Mouse (Mus musculus) hindbrain, embryonic 16.5 days (tissue): ENCODE results near the gene Usp42. TPM values are rescaled to one million over a fixed set of nuclear protein-coding genes. Genes with fewer than 3 reads are reported as not detected.

Experiments used
- ATAC-seq: fragments of 200-750 bp; cut with Nextera tagmentation; 2 replicates; pipeline ENCODE4 v1.8.0; 2017; ENCODE audit warnings: moderate TSS enrichment, moderate library complexity
- H3K27ac ChIP-seq: fragments of 300-500 bp; sonication (generic); 2 replicates; pipeline ENCODE4 v1.5.1; 2014; ENCODE audit warnings: low read depth, mild to moderate bottlenecking, control low read depth, low read length, moderate library complexity
- H3K27me3 ChIP-seq: fragments of 300-500 bp; sonication (generic); replicated peaks from 2 replicates; pipeline ENCODE4 v1.6.1; 2014; ENCODE audit warnings: low read length; ENCODE audit not compliant: control insufficient read depth, insufficient read depth
- H3K36me3 ChIP-seq: fragments of 300-500 bp; sonication (generic); 2 replicates; pipeline ENCODE4 v1.6.1; 2014; ENCODE audit warnings: mild to moderate bottlenecking, low read length, moderate library complexity, mixed read lengths; ENCODE audit not compliant: control insufficient read depth, insufficient read depth
- H3K4me1 ChIP-seq: fragments of 300-500 bp; sonication (generic); 2 replicates; pipeline ENCODE4 v1.6.1; 2014; ENCODE audit warnings: low read depth, low read length; ENCODE audit not compliant: control insufficient read depth, insufficient read depth
- H3K4me2 ChIP-seq: fragments of 300-500 bp; sonication (generic); 2 replicates; pipeline ENCODE4 v1.6.1; 2014; ENCODE audit warnings: mild to moderate bottlenecking, low read length, control low read depth, moderate library complexity
- H3K4me3 ChIP-seq: fragments of 300-500 bp; sonication (generic); 2 replicates; pipeline ENCODE4 v1.5.1; 2014; ENCODE audit warnings: mild to moderate bottlenecking, low read length, control low read depth, moderate library complexity
- H3K9ac ChIP-seq: fragments of 300-500 bp; sonication (generic); 2 replicates; pipeline ENCODE4 v1.6.1; 2014; ENCODE audit warnings: low read depth, mild to moderate bottlenecking, control low read depth, low read length, moderate library complexity
- H3K9me3 ChIP-seq: fragments of 300-500 bp; sonication (generic); 2 replicates; pipeline ENCODE4 v1.6.1; 2014; ENCODE audit warnings: mild to moderate bottlenecking, low read length, moderate library complexity; ENCODE audit not compliant: control insufficient read depth
- WGBS: fragments of 180-500 bp; shearing (Covaris S2); extraction: QIAGEN DNeasy Blood & Tissue Kit; methylation state at CpG from one replicate; pipeline ENCODE4 v1.1.7; 2014; 5-methylcytosine and 5-hydroxymethylcytosine counted together
- polyA plus RNA-seq: library from polyadenylated mRNA; unstranded; fragments of >200 nt; fragmentation: Nextera tagmentation; extraction: Ambion mirVana; gene quantifications from 2 replicates; pipeline ENCODE4 v1.2.1, GENCODE M21; 2015

The Usp42 gene
- polyA plus RNA-seq, 1 experiment from 2014 or later, result 21.8 TPM

DNA sequence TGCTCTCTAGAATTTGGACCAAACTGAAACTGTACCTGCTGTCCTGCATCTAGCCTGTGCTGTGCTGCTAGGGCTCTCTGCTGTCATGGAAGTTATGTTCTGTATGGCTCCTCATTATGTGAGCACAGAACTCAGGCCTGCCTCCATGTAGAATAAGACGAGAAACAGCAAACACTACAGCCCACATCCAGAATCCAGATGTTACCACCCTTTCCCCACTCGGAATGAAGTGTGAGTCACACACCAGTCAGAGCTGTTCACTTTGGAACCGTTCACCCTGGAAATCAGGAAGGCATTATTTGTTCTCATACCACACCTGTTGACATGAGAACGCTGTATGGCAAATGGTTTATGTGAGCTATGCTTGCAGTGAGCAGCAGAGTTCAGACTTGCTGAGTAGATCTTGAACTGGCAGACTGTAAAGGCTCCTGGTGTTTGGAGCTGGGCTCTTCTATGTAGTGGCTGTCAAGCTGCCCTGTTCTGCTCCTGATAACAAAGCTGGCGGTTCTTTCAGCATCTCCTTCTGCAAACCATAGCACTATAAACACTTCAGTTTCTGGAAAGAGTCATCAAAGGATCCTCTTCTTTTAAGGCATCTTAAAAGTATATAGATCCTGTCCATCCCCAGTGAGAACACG, 53.3 kb downstream of the Usp42 start:
- no peaks in the 10 kb centered on the region for H3K27me3 ChIP-seq
- H3K36me3 ChIP-seq, result no peaks in the 10 kb centered on the region
- H3K9me3 ChIP-seq, result no peaks in the 10 kb centered on the region
- H3K9ac ChIP-seq, result no peak overlapping the region
- 82% methylated on average over 6 of the region's 6 CpGs for WGBS
- no peaks in the 10 kb centered on the region for H3K4me1 ChIP-seq
- H3K4me3 ChIP-seq, result no peak overlapping the region
- no peak overlapping the region for H3K27ac ChIP-seq
- no peak overlapping the region for H3K4me2 ChIP-seq
- ATAC-seq, result no peak

- no peak overlapping the region for H3K4me2 ChIP-seq
- no peak for ATAC-seq
Measured at GRCm38 (mm10) chr5:143677363-143677762, 54.7 kb downstream of the Usp42 start.

DNA sequence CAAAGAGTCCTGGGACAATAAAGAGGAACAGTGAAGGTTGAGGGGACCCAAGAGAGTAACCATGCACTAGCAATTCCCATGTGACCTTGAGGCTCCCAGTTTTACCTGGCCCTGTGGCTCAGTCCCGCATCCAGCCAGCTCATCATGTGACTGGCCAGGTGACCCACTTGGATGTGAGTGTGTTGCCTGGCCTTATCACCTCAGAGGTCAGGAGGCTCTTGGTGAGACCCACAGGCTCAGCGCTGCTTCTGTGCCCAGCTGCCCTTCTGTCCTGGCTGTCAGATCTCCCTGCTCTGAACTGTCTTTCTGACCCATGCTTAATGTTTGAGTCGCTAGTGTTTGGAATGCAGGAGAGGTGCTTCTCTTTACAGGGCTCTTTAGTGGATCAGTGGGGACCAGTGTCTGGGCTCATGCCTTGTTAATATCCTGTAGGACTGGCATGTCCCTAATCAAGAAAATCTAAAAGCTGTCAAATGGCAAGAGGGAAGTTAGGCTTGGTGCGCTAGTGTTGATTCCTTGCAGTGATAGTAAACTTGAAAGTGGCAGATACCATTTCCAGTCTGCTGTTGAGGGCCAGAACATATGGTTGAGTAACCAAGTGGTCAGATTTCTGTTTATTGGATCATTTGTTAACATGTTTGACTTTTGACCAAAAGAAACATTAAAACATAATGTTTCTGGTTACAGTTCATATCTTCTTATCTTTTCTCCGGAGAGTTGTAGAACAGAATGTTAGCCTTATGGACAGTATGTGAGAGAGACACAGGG, 55.7 kb downstream of the Usp42 start:
- H3K4me3 ChIP-seq, result no peak overlapping the region
- no peak overlapping the region for H3K9ac ChIP-seq
- no peaks in the 10 kb centered on the region for H3K4me1 ChIP-seq
- H3K27me3 ChIP-seq, result no peaks in the 10 kb centered on the region
- no peak for ATAC-seq
- H3K36me3 ChIP-seq, result no peaks in the 10 kb centered on the region
- no peak overlapping the region for H3K4me2 ChIP-seq
- no peaks in the 10 kb centered on the region for H3K9me3 ChIP-seq
- 81% methylated on average over 5 of the region's 5 CpGs for WGBS
- H3K27ac ChIP-seq, result no peak overlapping the region

More at GRCm38 (mm10) chr5:143677363-143677762, 54.7 kb downstream of the Usp42 start:
- no peaks in the 10 kb centered on the region for H3K36me3 ChIP-seq
- no peaks in the 10 kb centered on the region for H3K27me3 ChIP-seq
- no peak overlapping the region for H3K27ac ChIP-seq
- H3K9me3 ChIP-seq, result no peaks in the 10 kb centered on the region
- 62% methylated on average over 4 of the region's 4 CpGs for WGBS
- no peaks in the 10 kb centered on the region for H3K4me1 ChIP-seq
- no peak overlapping the region for H3K9ac ChIP-seq
- H3K4me3 ChIP-seq, result no peak overlapping the region

GRCm38 (mm10) chr5:143674576-143674975, 57.5 kb downstream of the Usp42 start:
- ATAC-seq, result no peak
- WGBS, result 73% methylated on average over 5 of the region's 5 CpGs

DNA sequence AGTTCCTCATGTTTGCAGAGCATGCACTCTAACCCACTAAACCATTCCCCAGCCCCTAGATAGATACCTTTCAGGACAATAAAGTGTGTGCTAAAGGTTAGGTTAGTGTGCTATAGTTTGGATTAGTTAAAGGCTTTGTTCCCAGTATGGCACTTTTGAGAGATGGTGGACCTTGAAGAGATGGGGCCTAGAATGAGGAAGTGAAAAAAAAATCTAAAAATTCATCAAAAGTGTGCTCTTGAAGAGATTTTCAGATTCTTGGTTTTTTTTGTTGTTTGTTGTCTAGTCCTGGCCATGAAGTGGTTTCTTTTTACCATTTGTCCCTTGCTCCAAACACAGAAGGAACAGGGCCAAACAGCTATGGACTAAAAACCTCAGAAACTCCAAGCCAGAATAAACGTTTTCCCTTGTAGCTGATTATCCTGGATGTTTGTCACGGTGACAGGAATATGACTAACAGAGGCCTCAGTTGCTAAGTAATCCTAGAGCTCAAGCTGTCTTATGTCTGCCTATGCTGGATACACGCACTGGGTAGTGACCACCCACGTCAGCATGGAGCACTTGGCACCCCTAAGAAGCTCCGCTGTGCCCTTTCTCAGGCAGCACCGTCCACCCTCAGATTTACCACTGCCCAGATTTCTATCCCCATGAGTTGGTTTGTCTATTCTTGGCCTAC, 61.2 kb downstream of the Usp42 start:
- no peaks in the 10 kb centered on the region for H3K9me3 ChIP-seq
- no peaks in the 10 kb centered on the region for H3K27me3 ChIP-seq
- WGBS, result 71% methylated on average over 6 of the region's 6 CpGs
- ATAC-seq, result no peak
- H3K4me3 ChIP-seq, result no peak overlapping the region
- H3K27ac ChIP-seq, result no peak overlapping the region
- H3K4me1 ChIP-seq, result no peaks in the 10 kb centered on the region; the same call in 1 of the 2 replicates
- H3K4me2 ChIP-seq, result no peak overlapping the region
- no peaks in the 10 kb centered on the region for H3K36me3 ChIP-seq
- H3K9ac ChIP-seq, result no peak overlapping the region

More at GRCm38 (mm10) chr5:143674576-143674975, 57.5 kb downstream of the Usp42 start:
- Histone ChIP-seq H3K36me3 (no peaks in the 10 kb centered on the region), H3K27ac (no peak overlapping the region), H3K4me3 (no peak overlapping the region), H3K4me1 (no peaks in the 10 kb centered on the region; the same call in 1 of the 2 replicates), H3K27me3 (no peaks in the 10 kb centered on the region), H3K9me3 (no peaks in the 10 kb centered on the region), H3K4me2 (no peak overlapping the region), H3K9ac (no peak overlapping the region)

GRCm38 (mm10) chr5:143669839-143670238, 62.2 kb downstream of the Usp42 start:
- no peak overlapping the region for H3K27ac ChIP-seq
- no peaks in the 10 kb centered on the region for H3K27me3 ChIP-seq
- H3K4me3 ChIP-seq, result no peak overlapping the region

GRCm38 (mm10) chr5:143669393-143669792, 62.7 kb downstream of the Usp42 start:
- no peaks in the 10 kb centered on the region for H3K36me3 ChIP-seq
- 38% methylated on average over 2 of the region's 2 CpGs for WGBS
- H3K9ac ChIP-seq, result no peak overlapping the region
- no peaks in the 10 kb centered on the region for H3K27me3 ChIP-seq
- no peak overlapping the region for H3K4me2 ChIP-seq
- no peak for ATAC-seq
- H3K27ac ChIP-seq, result no peak overlapping the region
- no peaks in the 10 kb centered on the region; the same call in 1 of the 2 replicates for H3K4me1 ChIP-seq
- no peaks in the 10 kb centered on the region for H3K9me3 ChIP-seq
- H3K4me3 ChIP-seq, result no peak overlapping the region

More at GRCm38 (mm10) chr5:143669839-143670238, 62.2 kb downstream of the Usp42 start:
- Histone ChIP-seq H3K4me1 (no peaks in the 10 kb centered on the region; the same call in 1 of the 2 replicates), H3K4me2 (no peak overlapping the region), H3K9ac (no peak overlapping the region), H3K9me3 (no peaks in the 10 kb centered on the region), H3K36me3 (no peaks in the 10 kb centered on the region)
- 68% methylated on average over 2 of the region's 2 CpGs for WGBS
- no peak for ATAC-seq

DNA sequence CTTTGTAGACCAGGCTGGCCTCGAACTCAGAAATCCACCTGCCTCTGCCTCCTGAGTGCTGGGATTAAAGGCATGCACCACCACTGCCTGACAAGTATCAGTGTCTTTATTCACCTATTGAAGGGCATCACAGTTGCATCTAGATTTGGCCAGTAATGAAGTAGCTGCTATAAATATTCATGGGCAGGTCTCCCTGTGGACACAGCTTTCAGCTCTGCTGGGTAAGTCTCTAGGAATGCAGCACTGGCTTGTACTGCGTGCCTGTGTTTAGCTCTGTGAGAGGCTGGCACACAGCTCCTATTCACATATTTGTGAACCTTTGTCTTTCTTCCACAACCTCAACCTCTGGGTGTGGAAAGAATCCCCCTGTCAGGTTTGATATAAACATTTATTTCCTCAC, 63.2 kb downstream of the Usp42 start:
- Histone ChIP-seq H3K9ac (no peak overlapping the region), H3K27me3 (no peaks in the 10 kb centered on the region), H3K9me3 (no peaks in the 10 kb centered on the region), H3K4me1 (no peaks in the 10 kb centered on the region; the same call in 1 of the 2 replicates), H3K4me2 (no peak overlapping the region), H3K36me3 (no peaks in the 10 kb centered on the region), H3K4me3 (no peak overlapping the region), H3K27ac (no peak overlapping the region)
- 29% methylated on average over 2 of the region's 2 CpGs for WGBS
- ATAC-seq, result no peak

DNA sequence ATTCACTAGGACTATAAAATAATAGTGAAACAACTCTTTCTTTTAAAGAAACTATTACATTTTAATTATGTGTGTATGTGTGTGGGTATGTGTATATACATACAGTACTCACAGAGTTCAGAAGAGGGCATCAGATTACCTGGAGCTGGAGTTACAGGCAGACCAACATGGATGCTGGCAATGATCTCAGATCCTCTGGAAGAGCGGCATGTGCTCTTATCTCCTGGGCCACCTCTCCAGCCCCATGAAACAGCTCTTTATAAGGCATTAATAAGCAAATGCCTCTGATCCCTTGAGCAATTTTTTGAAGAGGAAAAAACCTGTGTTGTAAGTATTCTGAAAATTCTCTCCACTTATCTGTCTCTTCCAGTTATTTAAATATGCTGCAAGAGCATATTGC, 66.1 kb downstream of the Usp42 start:
- Histone ChIP-seq H3K27me3 (no peaks in the 10 kb centered on the region), H3K27ac (no peak overlapping the region), H3K9ac (no peak overlapping the region), H3K36me3 (no peaks in the 10 kb centered on the region), H3K4me2 (no peak overlapping the region), H3K4me1 (no peaks in the 10 kb centered on the region; the same call in 1 of the 2 replicates), H3K9me3 (no peaks in the 10 kb centered on the region), H3K4me3 (no peak overlapping the region)
- 87% methylated on average over 1 of the region's 1 CpGs for WGBS
- no peak for ATAC-seq
